Mouse (Mus musculus) limb, embryonic 14.5 days (tissue): ENCODE results near the gene Camta1. TPM values are rescaled to one million over a fixed set of nuclear protein-coding genes. Genes with fewer than 3 reads are reported as not detected.

Source experiments
- ATAC-seq: fragments of 200-750 bp; cut with Nextera tagmentation; 2 replicates; pipeline ENCODE4 v1.8.0; 2017; ENCODE audit warnings: low read depth, moderate number of reproducible peaks, moderate TSS enrichment; ENCODE audit not compliant: low FRiP score
- DNase-seq: peaks from one replicate; pipeline ENCODE4 v3.0.0-alpha.2; 2015; ENCODE audit warnings: low spot score
- H3K27ac ChIP-seq: fragments of 300-500 bp; sonication (generic); replicated peaks from 2 replicates; pipeline ENCODE4 v1.5.1; 2014; ENCODE audit warnings: low read depth, mild to moderate bottlenecking, low read length, moderate library complexity, mixed read lengths
- H3K27me3 ChIP-seq: fragments of 300-500 bp; sonication (generic); 2 replicates; pipeline ENCODE4 v1.6.1; 2014; ENCODE audit warnings: low read length, mixed read lengths; ENCODE audit not compliant: control insufficient read depth, insufficient read depth
- H3K36me3 ChIP-seq: fragments of 300-500 bp; sonication (generic); 2 replicates; pipeline ENCODE4 v1.6.1; 2014; ENCODE audit warnings: mild to moderate bottlenecking, low read length, moderate library complexity, mixed read lengths; ENCODE audit not compliant: control insufficient read depth, insufficient read depth
- H3K4me1 ChIP-seq: fragments of 300-500 bp; sonication (generic); 2 replicates; pipeline ENCODE4 v1.6.1; 2014; ENCODE audit warnings: antibody characterized with exemption, low read length, mixed read lengths; ENCODE audit not compliant: control insufficient read depth, insufficient read depth
- H3K4me2 ChIP-seq: fragments of 300-500 bp; sonication (generic); replicated peaks from 2 replicates; pipeline ENCODE4 v1.6.1; 2014; ENCODE audit warnings: low read depth, mild to moderate bottlenecking, low read length, moderate library complexity; ENCODE audit not compliant: severe bottlenecking
- H3K4me3 ChIP-seq: fragments of 300-500 bp; sonication (generic); replicated peaks from 2 replicates; pipeline ENCODE4 v1.5.1; 2014; ENCODE audit warnings: low read length
- H3K9ac ChIP-seq: fragments of 300-500 bp; sonication (generic); 2 replicates; pipeline ENCODE4 v1.6.1; 2014; ENCODE audit warnings: mild to moderate bottlenecking, low read depth, low read length, moderate library complexity; ENCODE audit not compliant: severe bottlenecking
- H3K9me3 ChIP-seq: fragments of 300-500 bp; sonication (generic); 2 replicates; pipeline ENCODE4 v1.6.1; 2016; ENCODE audit warnings: low read length; ENCODE audit not compliant: control insufficient read depth
- POLR2A ChIP-seq: fragments of 200-500 bp; IDR thresholded peaks from 2 replicates; pipeline ENCODE4 v1.8.0; 2012; ENCODE audit warnings: inconsistent platforms, mild to moderate bottlenecking, moderate library complexity, borderline replicate concordance; ENCODE audit not compliant: insufficient read depth, insufficient read length; ENCODE audit errors: extremely low read depth
- WGBS: fragments of 180-500 bp; shearing (Covaris S2); extraction: QIAGEN DNeasy Blood & Tissue Kit; methylation state at CpG from one replicate; pipeline ENCODE4 v1.1.7; 2014; 5-methylcytosine and 5-hydroxymethylcytosine counted together
- polyA plus RNA-seq, 2 experiments: library from polyadenylated mRNA; depleted of rRNA in 1 of 2; stranded (reverse) in 1 of 2; unstranded in 1 of 2; fragments of >200 nt; fragmentation: Nextera tagmentation in 1 of 2; extraction: Ambion mirVana in 1 of 2; gene quantifications; 2 replicates each; pipeline versions ENCODE4 v1.2.1 to v1.2.3; 2012 to 2014

The Camta1 gene
- polyA plus RNA-seq, 2 experiments, result 28.6 to 78.8 TPM

DNA sequence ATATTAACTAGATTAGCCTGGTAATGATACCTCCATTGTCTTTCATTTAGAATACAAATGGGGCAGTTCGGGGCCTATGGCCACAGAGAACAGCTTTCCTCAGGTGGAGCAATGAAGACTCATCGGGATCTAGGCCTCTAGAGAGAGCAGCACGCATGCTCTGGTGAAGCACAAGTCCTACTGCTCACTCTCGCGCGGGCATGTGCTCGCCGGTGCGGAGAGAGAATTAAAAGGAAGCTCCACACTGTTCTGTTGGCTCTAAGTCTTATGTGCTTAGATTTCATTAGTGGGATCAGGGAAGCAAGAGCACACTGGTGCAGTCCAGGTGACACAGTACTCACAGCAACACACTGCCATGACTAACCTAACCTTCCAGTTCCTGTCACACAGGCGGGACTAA, 27.1 kb downstream of the Camta1 start:
- 0 out of 2 replicates have a peak, but pooled peaks cover under 1% of the 10 kb centered on the region for H3K36me3 ChIP-seq
- no peak overlapping the region for H3K4me2 ChIP-seq
- no peaks in the 10 kb centered on the region for H3K9me3 ChIP-seq
- ATAC-seq (no peak), DNase-seq (no peak)
- no peak overlapping the region for H3K9ac ChIP-seq
- no peaks in the 10 kb centered on the region for H3K27me3 ChIP-seq
- TF ChIP-seq POLR2A, result no peak
- 91% methylated on average over 10 of the region's 10 CpGs for WGBS
- no peak overlapping the region for H3K27ac ChIP-seq
- no peaks in the 10 kb centered on the region for H3K4me1 ChIP-seq
- H3K4me3 ChIP-seq, result no peak overlapping the region

DNA sequence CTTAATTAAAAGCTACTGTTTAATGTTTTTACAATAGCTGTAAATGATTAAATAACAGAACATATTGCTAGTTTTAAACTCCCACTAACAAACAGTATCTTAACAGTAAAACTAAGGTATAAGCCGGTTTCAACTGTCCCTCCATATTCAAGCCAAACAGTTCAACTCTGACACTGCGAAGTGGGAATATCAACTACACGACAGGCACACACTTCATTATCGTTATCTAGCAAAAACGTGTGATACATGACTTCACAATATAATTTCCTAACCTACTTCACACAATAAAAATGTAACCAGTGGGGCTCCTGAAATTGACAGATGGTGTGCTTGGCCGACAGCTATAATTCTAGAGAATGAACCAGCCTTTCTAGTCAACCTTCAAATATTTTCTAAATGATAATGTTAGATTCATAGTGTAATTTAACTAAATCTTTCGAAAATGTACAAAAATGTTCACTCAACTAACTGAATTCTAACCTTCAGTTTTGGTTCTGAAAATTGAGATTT, 27.7 kb downstream of the Camta1 start:
- Histone ChIP-seq H3K27me3 (no peaks in the 10 kb centered on the region), H3K4me1 (no peaks in the 10 kb centered on the region), H3K4me2 (no peak overlapping the region), H3K36me3 (peaks cover 5% of the 10 kb centered on the region; the same call in 1 of the 2 replicates), H3K4me3 (no peak overlapping the region), H3K9ac (no peak overlapping the region), H3K27ac (no peak overlapping the region), H3K9me3 (no peaks in the 10 kb centered on the region)
- WGBS, result 76% methylated on average over 7 of the region's 7 CpGs
- no peak for TF ChIP-seq POLR2A
- DNase-seq (no peak), ATAC-seq (no peak)

DNA sequence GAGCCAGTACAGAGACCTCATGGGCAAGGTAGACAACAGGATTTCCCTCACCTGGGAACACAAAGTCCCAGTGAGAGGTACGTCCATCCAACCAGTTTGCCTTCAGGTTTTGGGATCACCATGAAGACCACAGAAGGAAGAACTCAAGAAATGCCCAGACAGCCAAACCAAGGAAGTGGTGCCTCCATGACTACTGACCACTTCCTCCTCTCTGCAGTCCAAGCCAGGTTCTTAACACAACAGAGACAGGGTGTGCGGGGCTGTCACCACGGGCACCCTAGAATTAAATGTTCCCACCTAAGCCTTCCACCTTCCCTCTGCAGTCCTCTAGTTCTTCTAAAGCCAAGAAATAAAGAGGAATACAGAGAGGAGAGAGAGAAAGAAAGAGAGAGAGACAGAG, 33.8 kb downstream of the Camta1 start:
- DNase-seq, result no peak

GRCm38 (mm10) chr4:151827356-151827755, 34.3 kb downstream of the Camta1 start:
- ATAC-seq (no peak), DNase-seq (no peak)
- Histone ChIP-seq H3K9ac (no peak overlapping the region), H3K27me3 (no peaks in the 10 kb centered on the region), H3K4me1 (no peaks in the 10 kb centered on the region), H3K36me3 (peaks cover 8% of the 10 kb centered on the region; the same call in 1 of the 2 replicates), H3K4me3 (no peak overlapping the region), H3K4me2 (no peak overlapping the region), H3K9me3 (no peaks in the 10 kb centered on the region), H3K27ac (no peak overlapping the region)
- no peak for TF ChIP-seq POLR2A

More for the DNA sequence above, 33.8 kb downstream of the Camta1 start:
- Histone ChIP-seq H3K9me3 (no peaks in the 10 kb centered on the region), H3K36me3 (peaks cover 8% of the 10 kb centered on the region; the same call in 1 of the 2 replicates), H3K9ac (no peak overlapping the region), H3K4me1 (no peaks in the 10 kb centered on the region), H3K27ac (no peak overlapping the region), H3K27me3 (no peaks in the 10 kb centered on the region), H3K4me2 (no peak overlapping the region), H3K4me3 (no peak overlapping the region)
- ATAC-seq, result no peak
- WGBS, result 97% methylated on average over 3 of the region's 3 CpGs
- TF ChIP-seq POLR2A, result no peak

GRCm38 (mm10) chr4:151823963-151824362, 37.7 kb downstream of the Camta1 start:
- TF ChIP-seq POLR2A, result no peak
- H3K9ac ChIP-seq, result no peak overlapping the region
- H3K4me2 ChIP-seq, result no peak overlapping the region
- WGBS, result 67% methylated on average over 3 of the region's 3 CpGs
- ATAC-seq (no peak), DNase-seq (no peak)
- H3K4me1 ChIP-seq, result no peaks in the 10 kb centered on the region
- peaks cover 8% of the 10 kb centered on the region; the same call in 1 of the 2 replicates for H3K36me3 ChIP-seq
- no peak overlapping the region for H3K27ac ChIP-seq
- H3K9me3 ChIP-seq, result no peaks in the 10 kb centered on the region
- no peaks in the 10 kb centered on the region for H3K27me3 ChIP-seq
- H3K4me3 ChIP-seq, result no peak overlapping the region
